Mouse (Mus musculus) mouse embryonic stem cell (cell line): ENCODE data around the gene Gna14.

Experiments
- in situ Hi-C, 2 experiments: fragments of 300-500 bp; cut with MboI; formaldehyde crosslinking; loops; 1 replicate in 1 of 2; 3 replicates in 1 of 2; pipeline ENCODE4 v1.14.3; 2019 to 2020; ENCODE audit warnings: low sequenced_read_pairs in 2 of 2, low pct_unique_long_range_greater_than_20kb in 1 of 2, mixed read lengths in 1 of 2; ENCODE audit not compliant: unreplicated experiment in 1 of 2

Gene Gna14

DNA sequence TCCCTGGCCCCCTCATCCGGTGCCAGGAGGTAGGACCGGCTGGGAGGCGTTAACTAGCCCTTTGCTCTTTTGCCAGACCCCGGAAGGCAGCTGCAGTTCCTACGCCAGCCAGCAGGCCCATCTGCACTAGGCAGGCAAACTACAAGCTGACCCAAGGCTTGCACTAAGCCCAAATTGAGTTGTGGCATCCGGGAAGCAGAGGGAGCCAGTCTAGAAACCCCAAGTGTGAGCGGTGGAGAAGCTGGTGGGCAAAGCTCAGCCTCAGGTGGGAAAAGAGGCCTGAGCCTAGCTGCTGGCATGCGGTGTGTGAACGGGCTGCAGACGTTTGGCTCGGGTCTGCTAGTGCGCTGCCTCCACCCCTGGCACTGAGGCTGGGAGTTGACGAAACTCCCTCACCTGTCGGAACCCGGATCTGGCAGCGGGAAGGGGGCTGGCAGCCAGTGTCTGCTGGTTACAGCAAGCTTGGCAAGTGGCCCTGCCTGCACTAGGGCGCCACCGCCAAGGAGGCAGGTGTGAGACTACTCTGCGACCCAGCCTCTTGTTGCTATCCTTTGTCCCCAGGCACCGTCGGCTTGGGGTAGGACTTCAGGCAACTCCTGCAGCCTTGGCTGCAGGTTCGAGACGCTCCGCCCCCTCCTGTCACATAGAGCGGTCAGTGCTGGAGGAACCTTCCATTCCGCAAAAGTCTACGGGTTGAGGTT lies at the start of gene Gna14:
Gene Gna14, plus strand, starts transcription at position 232 of the 701 bp plus-strand sequence.
- in situ Hi-C loops: loop anchor here in 1 of 2 experiments (10.0 kb wide), 1 partner anchor 119 kb away; no protein-coding TSS in a partner anchor

DNA sequence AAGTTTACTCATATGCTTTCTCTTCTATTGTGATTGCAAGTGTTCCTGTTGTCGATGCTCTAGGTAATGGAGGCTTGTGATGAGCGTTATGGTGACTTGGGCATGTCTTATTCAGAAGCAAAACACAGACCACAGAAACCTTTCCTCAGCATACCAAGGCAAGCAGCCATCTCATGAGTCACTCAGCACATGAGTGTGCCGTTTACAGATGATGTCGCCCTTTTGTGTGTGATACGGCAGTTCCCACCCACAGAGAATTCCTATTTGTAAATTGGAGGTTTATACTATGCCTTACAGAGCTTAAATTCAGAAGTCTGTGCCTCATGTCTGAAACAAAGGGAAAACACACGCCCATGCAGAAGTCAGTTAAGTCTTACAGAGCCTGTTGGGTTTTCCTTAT lies 49.0 kb upstream of the Gna14 start:
- in situ Hi-C loops: no loop called here

DNA sequence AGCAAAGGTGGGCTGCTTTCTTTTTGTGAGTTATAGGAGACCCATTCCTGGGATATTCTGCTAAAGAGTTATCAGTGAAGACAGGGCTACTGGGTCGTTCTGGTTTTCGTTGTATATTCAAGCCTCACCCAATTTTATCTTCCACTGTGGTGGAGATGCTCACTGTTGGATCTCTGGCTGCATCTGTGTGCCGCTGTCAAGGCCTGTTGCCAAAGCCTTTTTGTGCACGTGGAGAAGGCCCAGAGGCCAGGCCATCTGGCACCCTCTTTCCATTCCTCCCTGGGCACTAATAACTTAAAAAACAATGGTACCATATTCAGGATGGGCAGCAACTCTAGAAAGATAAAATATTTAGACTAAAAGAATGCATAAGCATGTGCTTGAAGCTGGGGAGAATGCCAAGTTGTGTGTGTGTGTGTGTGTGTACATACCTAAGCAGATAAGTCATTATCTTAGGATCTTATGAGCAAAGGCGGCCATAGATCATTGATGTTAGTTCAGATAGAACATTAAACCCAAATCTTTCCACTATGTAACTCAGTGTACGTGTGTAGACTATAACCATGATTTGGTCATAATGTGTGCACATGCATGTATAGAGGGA lies 45.3 kb upstream of the Gna14 start:
- in situ Hi-C loops: no loop called here

DNA sequence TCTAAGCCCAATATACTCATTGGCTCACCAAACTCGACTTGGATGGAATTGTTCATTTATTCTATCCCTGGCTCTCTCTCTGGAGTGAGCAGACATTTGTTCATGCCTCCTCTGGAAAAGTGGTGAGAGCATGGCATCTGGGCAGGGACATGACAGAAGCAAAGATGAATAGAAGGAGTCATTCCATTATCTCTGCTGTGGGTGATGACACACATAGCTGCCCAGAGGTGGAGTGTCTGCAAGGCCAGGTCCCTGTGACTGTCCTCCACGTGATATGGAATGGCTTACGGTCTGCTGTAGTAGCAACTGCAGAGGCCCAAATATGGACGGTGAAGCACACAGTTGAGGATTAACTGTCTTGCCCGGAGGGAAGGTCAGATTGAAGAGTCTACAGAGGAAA lies 41.2 kb upstream of the Gna14 start:
- in situ Hi-C loops: no loop called here

DNA sequence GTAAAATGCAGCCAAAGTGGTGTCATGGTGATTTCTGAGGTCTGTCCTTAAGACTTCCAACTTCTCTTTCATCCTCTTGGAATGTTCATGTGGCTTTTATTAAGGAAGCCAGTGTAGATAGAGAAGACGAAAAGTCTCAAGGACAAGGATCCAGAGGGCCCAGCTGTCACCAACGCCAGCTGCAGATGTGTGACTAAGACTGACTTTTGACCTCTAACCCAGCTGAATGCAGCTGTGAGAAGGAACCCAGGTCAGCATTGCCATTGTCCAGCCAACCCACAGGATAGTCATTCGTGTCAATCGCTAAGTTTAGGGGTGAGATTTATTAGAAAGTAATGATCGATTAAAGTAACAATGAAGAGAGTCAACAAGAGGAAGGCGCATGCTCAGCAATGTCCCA lies 32.5 kb upstream of the Gna14 start:
- in situ Hi-C loops: no loop called here

DNA sequence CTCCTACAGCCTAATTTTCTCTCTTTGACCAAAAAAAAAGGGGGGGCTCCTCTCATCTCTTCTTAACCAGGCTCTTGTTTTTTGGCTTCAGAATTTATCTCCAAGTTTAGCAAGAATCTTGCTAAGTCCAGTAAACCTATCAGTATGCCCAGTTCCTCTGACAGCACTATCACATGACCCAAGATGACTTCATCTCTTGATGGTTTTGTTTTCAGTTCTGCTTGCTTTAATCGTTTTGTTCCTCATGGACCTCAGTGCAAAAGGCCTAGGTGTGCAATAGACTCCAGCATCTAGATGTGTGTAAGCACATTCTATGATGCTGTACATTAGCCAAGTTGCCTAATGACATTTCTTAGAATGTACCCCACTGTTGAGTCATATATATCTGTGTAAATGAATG lies 27.8 kb upstream of the Gna14 start:
- in situ Hi-C loops: no loop called here

DNA sequence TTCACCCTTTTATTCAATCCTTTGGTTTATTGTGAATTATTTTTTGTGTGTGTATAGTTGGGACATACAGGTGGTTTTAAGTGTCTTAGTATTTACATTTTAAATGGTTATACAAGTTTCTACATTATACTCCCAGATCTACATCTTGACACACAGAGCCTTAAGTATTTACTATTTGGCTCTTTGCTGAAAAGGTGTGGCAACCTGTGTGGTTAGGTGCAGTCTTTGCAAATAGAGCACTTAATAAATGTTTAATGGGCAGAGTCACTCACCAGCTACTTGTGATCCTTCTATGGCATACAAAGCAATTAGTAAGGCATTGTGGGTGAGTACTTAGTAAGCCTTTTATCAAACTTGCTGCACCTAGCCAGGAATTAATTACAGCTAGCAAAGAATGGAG lies 24.3 kb upstream of the Gna14 start:
- in situ Hi-C loops: no loop called here

DNA sequence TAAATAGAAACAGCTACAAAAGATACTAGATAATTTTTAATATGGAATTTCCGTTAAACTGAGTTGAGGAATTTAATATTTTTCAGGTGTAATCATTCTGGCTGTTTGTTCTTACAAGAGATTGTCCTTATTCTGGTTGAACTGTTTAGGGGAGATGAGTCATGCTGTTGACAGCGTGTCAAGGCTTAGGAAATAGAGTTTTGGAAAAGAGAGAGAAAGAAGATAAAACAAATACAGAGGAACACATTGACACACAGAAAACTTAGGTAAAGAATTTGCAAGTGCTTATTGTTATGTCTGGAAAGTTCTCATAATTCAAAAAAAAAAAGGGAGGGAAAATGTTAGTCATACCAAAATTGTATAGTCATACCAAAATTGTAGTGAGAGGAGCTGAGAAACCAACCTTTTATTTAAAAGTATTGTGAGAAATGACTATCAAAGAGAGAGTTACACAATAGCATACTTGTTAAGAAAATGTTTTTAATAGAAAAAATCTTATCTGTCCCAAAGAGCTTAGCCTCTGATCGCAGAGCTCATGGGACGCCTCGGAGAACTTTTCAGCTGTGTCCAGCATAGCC lies 17.4 kb upstream of the Gna14 start:
- in situ Hi-C loops: no loop called here

DNA sequence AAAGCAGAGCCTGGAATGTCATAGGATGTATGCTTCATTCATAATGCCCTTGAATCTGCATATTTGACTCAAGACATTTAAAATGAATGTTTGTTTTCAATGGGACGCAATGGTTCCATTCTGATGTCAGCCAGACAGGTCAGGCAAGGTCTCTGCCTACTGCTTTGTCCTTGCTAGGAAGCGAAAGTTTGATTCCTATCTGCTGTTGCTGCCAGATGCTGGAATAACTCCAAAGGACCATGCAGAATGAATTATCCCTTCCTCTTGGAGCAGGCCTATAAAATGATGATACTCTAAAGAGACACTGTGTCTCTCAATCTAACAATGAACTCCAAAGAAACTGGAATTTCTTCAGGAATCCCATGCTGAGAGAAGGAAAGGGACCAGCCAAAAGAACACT lies 10.0 kb upstream of the Gna14 start:
- in situ Hi-C loops: no loop called here

DNA sequence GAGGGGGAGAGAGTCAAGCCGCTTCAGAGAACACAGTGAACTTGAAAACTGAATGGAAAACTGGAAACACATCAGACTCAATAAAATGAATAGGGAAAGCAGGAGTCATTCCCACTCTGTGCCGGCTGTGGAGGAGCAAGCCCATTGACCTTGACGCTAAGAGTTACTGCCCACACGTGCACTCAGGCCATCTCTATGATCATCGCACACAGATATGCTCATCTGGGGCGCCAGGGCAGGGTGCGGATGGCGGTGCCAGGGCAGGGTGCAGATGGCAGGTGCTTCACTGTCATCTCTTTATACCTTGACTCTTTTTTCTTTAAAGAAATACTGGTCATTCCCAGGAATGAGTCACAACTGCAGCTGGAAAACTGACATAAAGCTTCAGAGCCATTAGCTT lies 4.2 kb upstream of the Gna14 start:
- in situ Hi-C loops: loop anchor here in 1 of 2 experiments (10.0 kb wide), 1 partner anchor 123 kb away; no protein-coding TSS in a partner anchor

DNA sequence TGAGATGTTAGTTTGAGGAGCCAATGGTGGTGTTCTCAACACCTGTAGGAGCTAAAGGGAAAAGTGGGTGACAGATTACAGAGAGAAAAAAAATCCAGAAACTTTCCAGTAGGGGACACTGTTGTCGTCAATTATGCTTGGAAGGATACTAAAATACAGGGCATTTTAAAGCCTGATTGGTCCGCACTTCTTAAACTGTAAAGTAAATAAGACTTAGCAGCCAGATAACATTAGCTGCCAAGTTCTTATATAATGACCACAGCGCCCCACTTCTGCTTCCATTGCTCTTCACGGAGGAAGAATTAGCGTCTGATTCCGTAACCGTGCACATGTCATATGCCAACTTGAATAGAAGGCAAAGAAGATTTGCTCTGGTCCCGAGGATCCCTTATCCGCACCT lies 683 bp upstream of the Gna14 start:
- in situ Hi-C loops: loop anchor here in 1 of 2 experiments (10.0 kb wide), 1 partner anchor 120 kb away; no protein-coding TSS in a partner anchor

DNA sequence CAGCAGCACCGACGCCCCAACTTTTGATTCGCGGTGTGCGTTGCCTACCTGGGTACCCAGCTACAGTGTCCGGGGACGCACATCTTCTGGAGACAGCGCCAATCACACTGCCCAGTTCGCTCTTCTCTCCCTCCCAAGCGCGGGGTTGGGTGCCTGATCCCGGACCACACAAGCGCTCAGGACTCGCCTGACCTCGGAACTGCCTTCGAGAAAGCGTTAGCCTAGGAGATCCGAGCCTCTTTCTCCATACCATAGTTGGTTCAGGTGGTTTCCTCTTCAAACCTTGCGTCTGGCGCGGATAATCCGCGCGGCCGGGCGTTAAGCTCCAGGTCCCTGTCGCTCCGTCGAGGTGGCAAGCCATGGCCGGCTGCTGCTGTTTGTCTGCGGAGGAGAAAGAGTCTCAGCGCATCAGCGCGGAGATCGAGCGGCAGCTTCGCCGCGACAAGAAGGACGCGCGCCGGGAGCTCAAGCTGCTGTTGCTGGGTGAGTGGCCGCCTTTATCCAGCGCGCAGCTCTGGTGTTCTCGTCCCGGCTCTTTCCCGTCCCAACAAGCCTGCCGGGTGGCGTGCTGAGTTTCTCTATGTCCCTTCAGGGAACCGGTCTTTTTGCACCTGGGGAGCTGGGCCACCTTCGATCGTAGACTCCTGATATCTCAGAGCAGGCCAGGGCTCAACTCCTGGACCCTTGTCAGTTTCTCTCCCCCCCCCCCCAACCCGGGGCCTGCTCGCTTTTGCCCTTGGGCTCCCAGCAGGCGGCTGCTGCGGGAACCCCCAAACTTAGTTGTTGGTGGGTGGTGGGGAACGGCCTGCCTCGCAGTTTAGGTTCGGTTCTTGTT lies 990 bp downstream of the Gna14 start:
- in situ Hi-C loops: loop anchor here in 1 of 2 experiments (10.0 kb wide), 1 partner anchor 118 kb away; no protein-coding TSS in a partner anchor

DNA sequence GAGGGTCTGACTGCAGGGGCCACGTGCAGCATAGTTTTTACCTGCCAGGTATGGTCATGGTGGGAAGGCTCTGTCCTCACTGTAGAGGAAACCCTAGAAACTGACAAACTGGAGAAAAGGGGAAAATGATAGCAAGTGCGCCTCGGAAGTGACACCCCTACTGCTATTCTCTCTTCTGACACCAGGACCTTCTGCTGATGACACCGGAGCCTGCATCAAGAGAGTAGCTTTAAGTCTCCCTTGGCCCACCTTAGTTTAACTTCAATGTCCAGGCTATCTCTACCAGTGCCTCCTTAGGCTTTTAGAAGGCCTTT lies 1.6 kb downstream of the Gna14 start:
- in situ Hi-C loops: loop anchor here in 1 of 2 experiments (10.0 kb wide), 1 partner anchor 118 kb away; no protein-coding TSS in a partner anchor

DNA sequence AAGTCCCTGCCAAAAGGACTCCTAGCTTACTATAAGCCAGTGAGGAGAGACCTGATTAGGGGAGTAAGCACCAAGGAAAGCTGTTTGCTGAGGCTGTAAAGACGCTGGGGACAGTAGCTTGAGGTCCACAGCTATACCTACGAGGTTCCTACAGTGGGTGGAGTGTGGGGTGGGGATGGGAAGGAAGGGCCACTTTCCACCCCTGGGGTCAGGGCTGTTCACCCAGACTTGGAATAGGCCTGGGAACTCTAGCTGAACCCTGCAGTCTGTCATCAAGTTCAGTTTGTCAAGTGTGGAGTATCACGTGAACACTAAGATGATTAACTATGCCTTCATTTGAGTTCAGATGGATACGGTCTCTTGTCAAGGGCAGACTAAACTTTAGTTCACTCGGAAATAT lies 2.3 kb downstream of the Gna14 start:
- in situ Hi-C loops: loop anchor here in 1 of 2 experiments (10.0 kb wide), 1 partner anchor 117 kb away; no protein-coding TSS in a partner anchor

DNA sequence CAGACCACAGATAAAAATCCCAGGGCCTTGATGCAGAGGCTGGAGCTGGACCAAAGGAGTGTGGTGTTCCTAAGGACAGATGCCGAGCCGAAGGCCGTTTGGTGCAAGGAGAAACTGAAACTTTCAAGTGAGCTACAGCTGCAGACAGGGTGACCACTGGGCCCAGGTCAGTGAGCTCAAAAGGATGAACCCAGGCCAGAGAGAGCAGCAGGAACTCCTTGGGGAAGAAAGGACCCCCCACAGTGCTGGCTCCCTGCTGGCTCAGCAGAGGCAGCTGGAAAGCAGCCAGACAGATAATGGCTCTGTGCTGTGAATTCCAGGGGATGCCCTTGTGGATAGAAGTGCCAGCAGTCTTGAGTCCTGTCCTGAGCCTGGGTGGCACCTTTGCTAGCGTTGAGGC lies 3.7 kb downstream of the Gna14 start:
- in situ Hi-C loops: loop anchor here in 1 of 2 experiments (10.0 kb wide), 1 partner anchor 116 kb away; no protein-coding TSS in a partner anchor

DNA sequence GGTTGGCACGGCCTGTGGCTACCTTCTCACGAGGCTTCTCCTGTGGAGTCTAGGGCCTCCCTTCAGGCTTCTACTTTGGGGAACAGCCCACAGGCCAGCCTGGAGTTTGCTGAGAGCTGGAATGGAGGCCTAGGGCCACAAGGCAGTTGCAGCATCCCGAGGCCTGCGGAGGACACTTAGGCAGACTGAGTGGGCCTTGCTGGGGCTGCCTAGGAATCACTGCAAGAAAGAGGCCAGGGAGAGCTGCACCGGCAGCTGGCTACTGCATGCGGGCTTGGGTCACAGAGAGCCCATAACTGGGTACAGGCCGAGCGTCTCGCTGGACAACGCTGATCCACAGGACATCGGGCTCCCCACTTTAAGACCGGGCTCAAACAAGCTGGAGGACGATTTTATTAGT lies 4.3 kb downstream of the Gna14 start:
- in situ Hi-C loops: loop anchor here in 1 of 2 experiments (10.0 kb wide), 1 partner anchor 115 kb away; no protein-coding TSS in a partner anchor

DNA sequence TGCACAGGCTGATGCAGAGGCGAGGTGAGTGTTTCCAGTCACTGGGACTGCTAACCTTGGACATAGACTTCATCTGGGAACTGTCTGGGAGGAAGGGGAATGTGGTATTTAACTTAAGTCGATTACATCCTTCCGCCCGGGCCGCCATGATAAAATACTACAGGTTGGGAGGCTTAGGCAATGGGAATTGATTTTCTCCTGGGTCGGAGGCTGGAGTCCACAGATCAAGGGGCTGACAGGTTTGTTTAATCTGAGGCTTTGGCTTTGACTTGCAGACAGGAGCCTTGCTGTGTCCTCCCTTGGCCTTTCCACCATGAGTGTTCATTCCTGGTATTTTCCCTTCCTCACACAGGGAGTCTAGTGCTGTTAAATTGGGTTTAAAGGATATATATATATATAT lies 5.8 kb downstream of the Gna14 start:
- in situ Hi-C loops: no loop called here

DNA sequence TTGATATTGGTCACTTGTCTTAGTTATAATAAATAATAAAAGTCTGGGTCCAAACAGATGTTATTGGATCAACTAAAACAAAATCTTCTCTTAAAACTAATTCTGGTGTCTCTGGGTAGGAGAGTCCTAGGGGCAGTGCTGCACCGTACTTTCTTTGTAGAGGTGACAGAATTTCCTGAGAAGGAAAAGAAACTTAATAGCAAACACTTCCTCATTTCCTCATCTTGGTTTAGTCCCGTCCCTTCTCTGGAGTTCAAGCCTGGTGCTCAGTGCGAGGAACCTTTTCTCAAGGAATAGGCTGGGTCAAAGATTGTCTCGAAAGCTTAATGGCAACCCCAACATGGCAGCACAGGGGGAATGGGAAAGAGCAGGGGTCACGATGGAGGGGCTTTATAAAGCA lies 7.8 kb downstream of the Gna14 start:
- in situ Hi-C loops: no loop called here

DNA sequence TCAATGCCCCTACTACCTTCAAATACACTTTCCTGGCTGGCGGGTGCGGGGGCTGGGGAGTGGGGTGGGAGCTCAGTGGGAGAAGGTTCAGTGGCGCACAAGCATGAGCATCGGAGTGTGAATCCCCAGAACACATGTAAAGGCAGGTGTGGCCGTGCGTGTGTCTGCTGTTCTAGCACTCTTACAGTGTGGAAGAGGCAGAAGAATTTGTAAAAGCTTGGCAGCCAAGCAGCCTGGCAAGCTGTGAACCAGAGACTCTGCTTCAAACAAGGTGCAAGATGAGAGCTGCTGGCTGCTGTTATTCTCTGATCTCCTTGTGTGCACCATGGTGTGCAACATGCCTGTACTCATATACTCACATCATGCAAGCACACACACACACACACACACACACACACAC lies 11.1 kb downstream of the Gna14 start:
- in situ Hi-C loops: no loop called here
